Mouse (Mus musculus): ENCODE results near the gene Angpt4. TPM values are rescaled to one million over a fixed set of nuclear protein-coding genes. Genes with fewer than 3 reads are reported as not detected.

The Angpt4 gene
- 1.7 TPM in 1 of 2 replicates, not detected in the other for total RNA-seq (2014; rRNA removed; ENCODE audit: low replicate concordance)
- polyA plus RNA-seq (2015; fragmentation: Nextera tagmentation; extraction: Ambion mirVana): 0.10 and 0.12 TPM in 2 replicates

DNA sequence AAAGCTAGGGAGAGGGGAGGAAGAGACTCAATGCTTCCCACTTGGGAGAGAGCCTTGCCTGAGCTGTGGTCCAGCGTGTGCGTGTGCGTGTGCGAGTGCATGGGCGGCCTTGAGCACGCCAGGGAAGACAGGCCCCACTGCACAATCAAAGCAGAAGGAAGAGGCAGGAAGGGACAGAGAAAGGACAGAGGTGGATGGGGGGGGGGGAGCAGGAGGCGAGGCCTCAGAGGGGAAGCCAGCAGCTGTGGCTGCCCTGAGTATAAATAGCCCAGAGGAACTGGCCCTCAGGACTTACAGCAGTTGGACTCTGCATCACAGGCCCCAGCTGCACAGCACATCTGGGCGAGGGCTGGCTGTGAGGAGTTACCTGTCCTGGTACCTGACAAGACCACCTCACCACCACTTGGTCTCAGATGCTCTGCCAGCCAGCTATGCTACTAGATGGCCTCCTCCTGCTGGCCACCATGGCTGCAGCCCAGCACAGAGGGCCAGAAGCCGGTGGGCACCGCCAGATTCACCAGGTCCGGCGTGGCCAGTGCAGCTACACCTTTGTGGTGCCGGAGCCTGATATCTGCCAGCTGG, at the start of gene Angpt4:
Gene Angpt4 (plus strand): TSS at position 292 of the 582 bp plus-strand sequence.
- no peaks in the 10 kb centered on the region for H3K27me3 ChIP-seq (ENCODE audit: control insufficient read depth, insufficient read depth, low read length)
- no peaks in the 10 kb centered on the region for H3K9me3 ChIP-seq (replicated peaks; ENCODE audit: control insufficient read depth, low read length)
- no peaks in the 10 kb centered on the region for H3K36me3 ChIP-seq (replicated peaks; ENCODE audit: control insufficient read depth, insufficient read depth, low read length)
- DNase-seq (ENCODE audit: low spot score) (no peak), ATAC-seq (ENCODE audit: insufficient read depth, low read depth) (peak; percentile 55)
- 44% methylated on average over 13 of the region's 13 CpGs for WGBS
- no peak within 1 kb of the TSS for H3K27ac ChIP-seq (ENCODE audit: low read depth)
- no peak within 1 kb of the TSS for H3K4me3 ChIP-seq (ENCODE audit: low read depth, low read length)
- no peak for TF ChIP-seq CTCF (IDR thresholded peaks at IDR 0.05; ENCODE audit: low read depth)
- TF ChIP-seq EP300 (IDR thresholded peaks at IDR 0.05; ENCODE audit: low read depth): no peak
- no peak within 1 kb of the TSS for H3K9ac ChIP-seq (replicated peaks; ENCODE audit: low read depth, low read length)
- peaks cover 11% of the 10 kb centered on the region for H3K4me1 ChIP-seq (ENCODE audit: control insufficient read depth, insufficient read depth)
- no peak within 1 kb of the TSS for H3K4me2 ChIP-seq (ENCODE audit: low read depth, low read length)

- Histone ChIP-seq H3K4me1 (ENCODE audit: control insufficient read depth, insufficient read depth) (no peaks in the 10 kb centered on the region), H3K9ac (replicated peaks; ENCODE audit: low read depth, low read length) (no peak overlapping the region), H3K36me3 (replicated peaks; ENCODE audit: control insufficient read depth, insufficient read depth, low read length) (no peaks in the 10 kb centered on the region), H3K27ac (ENCODE audit: low read depth) (no peak overlapping the region), H3K4me3 (ENCODE audit: low read depth, low read length) (no peak overlapping the region), H3K27me3 (ENCODE audit: control insufficient read depth, insufficient read depth, low read length) (no peaks in the 10 kb centered on the region; the same call in 1 of the 2 replicates), H3K9me3 (replicated peaks; ENCODE audit: control insufficient read depth, low read length) (no peaks in the 10 kb centered on the region), H3K4me2 (ENCODE audit: low read depth, low read length) (no peak overlapping the region)
- TF ChIP-seq EP300 (IDR thresholded peaks at IDR 0.05; ENCODE audit: low read depth): no peak
- peak; percentile 50 for TF ChIP-seq CTCF (IDR thresholded peaks at IDR 0.05; ENCODE audit: low read depth)
- 43% methylated on average over 5 of the region's 5 CpGs for WGBS
- DNase-seq (ENCODE audit: low spot score): no peak
- no peak for ATAC-seq (ENCODE audit: insufficient read depth, low read depth)
These were observed 48.7 kb upstream of the Angpt4 start for GRCm38 (mm10) chr2:151862257-151862810.

DNA sequence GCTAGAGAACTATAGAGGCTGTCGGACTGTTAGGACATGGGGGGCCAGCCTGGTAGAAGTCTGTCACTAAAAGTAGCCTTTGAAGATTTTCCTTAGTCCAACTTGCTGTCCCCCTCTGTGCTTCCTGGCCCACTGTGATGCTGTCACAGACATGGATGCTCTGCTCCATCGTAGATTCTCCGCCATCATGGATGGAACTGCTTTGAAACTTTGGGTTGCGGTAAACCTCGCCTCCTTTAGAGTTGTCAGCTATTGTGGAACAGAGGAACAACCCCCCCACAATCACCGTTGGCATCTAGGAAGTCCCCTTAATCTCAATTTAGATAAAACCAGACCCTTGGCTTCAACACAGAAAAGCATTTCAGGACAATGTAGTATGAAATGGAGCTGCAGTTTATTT, 46.1 kb upstream of the Angpt4 start:
- Histone ChIP-seq H3K27ac (ENCODE audit: low read depth) (no peak overlapping the region), H3K36me3 (replicated peaks; ENCODE audit: control insufficient read depth, insufficient read depth, low read length) (no peaks in the 10 kb centered on the region), H3K4me2 (ENCODE audit: low read depth, low read length) (no peak overlapping the region), H3K4me3 (ENCODE audit: low read depth, low read length) (no peak overlapping the region), H3K4me1 (ENCODE audit: control insufficient read depth, insufficient read depth) (no peaks in the 10 kb centered on the region), H3K9me3 (replicated peaks; ENCODE audit: control insufficient read depth, low read length) (no peaks in the 10 kb centered on the region), H3K9ac (replicated peaks; ENCODE audit: low read depth, low read length) (no peak overlapping the region), H3K27me3 (ENCODE audit: control insufficient read depth, insufficient read depth, low read length) (no peaks in the 10 kb centered on the region; the same call in 1 of the 2 replicates)
- 71% methylated on average over 6 of the region's 6 CpGs for WGBS
- DNase-seq (ENCODE audit: low spot score) (no peak), ATAC-seq (ENCODE audit: insufficient read depth, low read depth) (no peak)
- TF ChIP-seq CTCF (IDR thresholded peaks at IDR 0.05; ENCODE audit: low read depth) (no peak), EP300 (IDR thresholded peaks at IDR 0.05; ENCODE audit: low read depth) (no peak)

GRCm38 (mm10) chr2:151866487-151866886, 44.5 kb upstream of the Angpt4 start:
- H3K36me3 ChIP-seq (replicated peaks; ENCODE audit: control insufficient read depth, insufficient read depth, low read length): no peaks in the 10 kb centered on the region
- WGBS: 34% methylated on average over 4 of the region's 4 CpGs
- TF ChIP-seq EP300 (IDR thresholded peaks at IDR 0.05; ENCODE audit: low read depth) (no peak), CTCF (IDR thresholded peaks at IDR 0.05; ENCODE audit: low read depth) (peak; percentile 59)
- H3K4me3 ChIP-seq (ENCODE audit: low read depth, low read length): no peak overlapping the region
- H3K9ac ChIP-seq (replicated peaks; ENCODE audit: low read depth, low read length): no peak overlapping the region
- peaks cover 1% of the 10 kb centered on the region for H3K27me3 ChIP-seq (ENCODE audit: control insufficient read depth, insufficient read depth, low read length)
- H3K4me2 ChIP-seq (ENCODE audit: low read depth, low read length): no peak overlapping the region
- no peaks in the 10 kb centered on the region for H3K4me1 ChIP-seq (ENCODE audit: control insufficient read depth, insufficient read depth)
- H3K9me3 ChIP-seq (replicated peaks; ENCODE audit: control insufficient read depth, low read length): no peaks in the 10 kb centered on the region
- ATAC-seq (ENCODE audit: insufficient read depth, low read depth): no peak
- no peak overlapping the region for H3K27ac ChIP-seq (ENCODE audit: low read depth)
- peak; percentile 17 for DNase-seq (ENCODE audit: low spot score)

GRCm38 (mm10) chr2:151868196-151868595, 42.8 kb upstream of the Angpt4 start:
- H3K27ac ChIP-seq (ENCODE audit: low read depth): no peak overlapping the region
- no peak overlapping the region for H3K4me3 ChIP-seq (ENCODE audit: low read depth, low read length)
- DNase-seq (ENCODE audit: low spot score) (no peak), ATAC-seq (ENCODE audit: insufficient read depth, low read depth) (no peak)
- no peaks in the 10 kb centered on the region for H3K9me3 ChIP-seq (replicated peaks; ENCODE audit: control insufficient read depth, low read length)
- no peaks in the 10 kb centered on the region for H3K36me3 ChIP-seq (replicated peaks; ENCODE audit: control insufficient read depth, insufficient read depth, low read length)
- no peak overlapping the region for H3K9ac ChIP-seq (replicated peaks; ENCODE audit: low read depth, low read length)
- no peak overlapping the region for H3K4me2 ChIP-seq (ENCODE audit: low read depth, low read length)
- no peaks in the 10 kb centered on the region for H3K4me1 ChIP-seq (ENCODE audit: control insufficient read depth, insufficient read depth)
- 73% methylated on average over 8 of the region's 8 CpGs for WGBS
- no peak for TF ChIP-seq EP300 (IDR thresholded peaks at IDR 0.05; ENCODE audit: low read depth)
- TF ChIP-seq CTCF (IDR thresholded peaks at IDR 0.05; ENCODE audit: low read depth): no peak
- peaks cover 4% of the 10 kb centered on the region for H3K27me3 ChIP-seq (ENCODE audit: control insufficient read depth, insufficient read depth, low read length)

Measured in heart, postnatal 0 days (tissue).